Mouse (Mus musculus): ENCODE measurements around the gene Prr32. TPM values are rescaled to one million over a fixed set of nuclear protein-coding genes. Genes with fewer than 3 reads are reported as not detected.

Gene Prr32
- total RNA-seq (2021), result under 1 TPM in 1 of 2 experiments, not detected in 1; 0.60 TPM

- intact Hi-C loops (cut with DNase I), result no loop called here
- no peak for DNase-seq (ENCODE audit: low spot score in 2 of 2)
These were observed at the start of gene Prr32 for GRCm38 (mm10) chrX:45090604-45091003. Prr32 (plus strand) TSS chrX:45090904.

All from left cerebral cortex, postnatal 25 days (tissue).